Mouse (Mus musculus) embryo, embryonic 9.5 days (tissue): ENCODE data around the gene Brinp2.
A peak's percentile ranks its signal among the peaks of the same experiment; 100 is the strongest.

ENCODE experiments used
- DNase-seq: peaks from one replicate; pipeline ENCODE4 v3.0.0-alpha.2; 2017; ENCODE audit errors: extremely low spot score

The Brinp2 gene

GRCm38 (mm10) chr1:158295270-158295669, 60.9 kb downstream of the Brinp2 start:
- peak; percentile 7 for DNase-seq

GRCm38 (mm10) chr1:158285198-158285597, 70.9 kb downstream of the Brinp2 start:
- DNase-seq = no peak

GRCm38 (mm10) chr1:158283869-158284268, 72.3 kb downstream of the Brinp2 start:
- DNase-seq = no peak

GRCm38 (mm10) chr1:158272058-158272457, 84.1 kb downstream of the Brinp2 start:
- no peak for DNase-seq

GRCm38 (mm10) chr1:158267020-158267571, 89.0 kb downstream of the Brinp2 start:
- peak; percentile 67 for DNase-seq

GRCm38 (mm10) chr1:158266293-158267019, 89.7 kb downstream of the Brinp2 start:
- DNase-seq = peak; percentile 18

GRCm38 (mm10) chr1:158259516-158260235, 96.5 kb downstream of the Brinp2 start:
- DNase-seq = no peak

DNA sequence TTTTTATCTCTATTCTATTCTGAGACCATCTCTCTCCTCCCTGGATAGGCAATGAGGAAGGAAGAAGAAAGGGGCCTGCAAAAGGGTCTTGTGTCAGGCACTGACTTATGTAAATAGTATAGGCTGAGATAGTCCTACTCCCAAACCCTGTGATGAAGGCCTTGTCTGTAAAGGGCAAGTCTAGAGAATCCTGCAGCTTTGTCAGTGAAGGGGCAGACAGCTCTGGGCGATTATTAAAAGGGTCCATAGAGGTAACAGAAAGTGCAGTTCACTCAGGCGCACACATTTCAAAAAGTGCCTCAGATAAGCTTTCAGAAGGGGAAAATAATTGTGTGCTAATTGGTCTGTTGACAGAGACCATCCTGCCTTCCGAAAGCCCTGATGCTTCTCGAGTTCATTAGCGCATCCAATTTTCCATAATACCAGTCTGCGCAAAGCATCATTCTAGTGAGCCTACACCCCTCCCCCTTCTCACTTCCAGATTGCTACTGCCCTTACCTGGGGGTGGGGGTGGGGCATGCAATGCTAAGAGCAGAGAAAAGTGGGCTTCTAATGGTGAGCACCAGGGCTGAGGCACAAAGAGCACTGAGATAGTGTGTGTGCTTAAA, 97.3 kb downstream of the Brinp2 start:
- DNase-seq = no peak

DNA sequence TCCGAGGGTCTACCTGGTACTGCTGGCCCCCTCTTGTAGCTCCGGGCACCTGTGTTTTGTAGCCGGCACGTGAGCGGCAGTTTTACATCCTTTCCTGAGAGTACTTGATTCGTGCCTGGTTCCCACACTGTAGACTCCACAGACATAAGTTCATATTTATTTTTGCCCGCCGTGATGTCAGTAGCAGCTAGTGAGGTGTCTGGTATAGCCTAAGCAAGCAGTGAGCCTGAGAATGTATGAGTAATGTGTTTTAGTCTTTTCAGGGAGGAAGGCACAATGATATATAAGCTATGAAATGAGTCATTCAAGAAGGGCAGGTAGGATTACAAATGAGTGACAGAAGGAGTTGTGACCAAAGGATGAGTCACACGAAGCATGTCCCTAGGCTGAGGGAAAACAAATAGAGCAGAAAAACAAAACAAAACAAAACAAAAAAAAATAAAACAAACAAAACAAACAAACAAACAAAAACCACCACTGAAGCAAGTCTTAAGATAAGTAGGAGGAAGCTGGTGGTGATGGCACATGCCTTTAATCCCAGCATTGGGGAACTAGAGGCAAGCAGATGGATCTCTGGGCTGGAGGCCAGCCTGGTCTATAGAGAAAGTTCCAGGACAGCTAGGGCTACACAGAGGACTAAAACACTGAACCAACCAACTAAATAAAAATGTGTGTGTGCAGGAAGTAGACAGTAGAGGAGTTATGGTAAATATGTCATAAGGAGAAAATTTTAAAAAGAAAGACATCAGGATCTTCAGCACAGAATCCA, 100.0 kb downstream of the Brinp2 start:
- no peak for DNase-seq

DNA sequence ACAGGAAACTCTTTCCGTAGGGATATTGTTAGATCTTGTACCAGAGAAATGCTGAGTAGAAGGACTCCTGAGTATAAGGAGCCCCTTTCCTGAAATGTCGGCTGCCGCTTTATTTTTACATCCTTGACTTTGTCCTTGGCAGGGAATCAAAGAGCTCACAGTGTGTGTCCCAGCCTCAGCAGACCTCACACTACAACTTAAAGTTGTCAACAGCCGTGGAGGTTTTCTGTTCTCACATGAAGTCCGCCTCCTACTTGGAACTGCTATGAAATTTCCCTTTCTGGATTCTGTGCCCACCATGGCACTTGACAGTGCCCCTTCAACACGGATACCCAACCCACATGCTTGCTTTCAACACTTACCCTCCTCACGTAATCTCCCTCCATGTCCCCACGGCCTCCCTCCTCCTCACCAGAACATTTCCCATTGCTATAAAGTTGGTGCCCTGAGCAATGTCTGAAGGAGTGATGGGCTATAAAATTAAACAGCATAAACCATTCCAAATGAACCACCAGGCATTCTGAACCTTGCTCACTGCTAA, 103.4 kb downstream of the Brinp2 start:
- no peak for DNase-seq

- DNase-seq = no peak
Observed at GRCm38 (mm10) chr1:158248266-158248665, 107.9 kb downstream of the Brinp2 start.

- DNase-seq = no peak
Observed at GRCm38 (mm10) chr1:158246476-158247153, 109.5 kb downstream of the Brinp2 start.

DNA sequence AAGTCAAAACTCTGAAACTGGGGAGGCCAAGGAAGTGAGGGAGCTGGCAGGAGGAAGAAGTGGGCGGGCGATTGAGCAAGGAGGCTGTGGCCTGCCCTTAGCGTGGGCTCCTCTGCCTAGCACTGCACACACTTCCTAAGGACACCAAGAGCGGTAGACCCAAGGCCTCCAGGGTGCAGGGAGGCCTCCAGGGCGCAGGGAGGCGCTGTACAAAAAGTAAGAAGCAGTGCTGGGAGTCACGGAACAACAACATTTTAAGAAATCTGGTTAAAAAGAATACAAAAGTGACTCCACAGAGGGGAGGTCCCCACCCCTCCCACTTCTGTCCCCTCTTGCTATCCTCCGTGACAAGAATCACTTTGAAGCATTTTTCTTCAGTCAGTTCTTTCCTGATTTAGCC, 110.6 kb downstream of the Brinp2 start:
- DNase-seq = no peak

DNA sequence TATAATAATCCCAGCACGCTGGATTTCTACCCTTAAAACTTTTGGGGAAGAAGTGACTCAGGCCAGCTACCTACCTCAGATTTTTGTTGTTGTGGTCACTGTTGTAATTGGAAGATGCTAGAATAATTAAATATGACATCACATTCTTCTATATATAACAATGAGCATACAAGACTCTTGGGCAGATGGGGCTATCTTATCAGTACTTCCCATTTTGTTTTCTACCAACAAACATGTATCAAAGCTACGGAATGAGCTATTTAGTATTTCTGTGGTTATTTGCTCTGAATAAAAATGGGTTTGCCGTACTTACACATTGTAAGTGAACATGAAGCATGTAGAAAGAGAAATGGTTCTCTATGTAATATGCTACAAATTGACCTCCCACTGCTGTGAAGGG, 112.1 kb downstream of the Brinp2 start:
- DNase-seq = no peak

- no peak for DNase-seq
Observed at GRCm38 (mm10) chr1:158241848-158242556, 114.1 kb downstream of the Brinp2 start.

- DNase-seq = no peak
Observed at GRCm38 (mm10) chr1:158239841-158240240, 116.3 kb downstream of the Brinp2 start.

- no peak for DNase-seq
Observed at GRCm38 (mm10) chr1:158238722-158239121, 117.4 kb downstream of the Brinp2 start.

GRCm38 (mm10) chr1:158228687-158229224, 127.4 kb downstream of the Brinp2 start:
- DNase-seq = no peak

DNA sequence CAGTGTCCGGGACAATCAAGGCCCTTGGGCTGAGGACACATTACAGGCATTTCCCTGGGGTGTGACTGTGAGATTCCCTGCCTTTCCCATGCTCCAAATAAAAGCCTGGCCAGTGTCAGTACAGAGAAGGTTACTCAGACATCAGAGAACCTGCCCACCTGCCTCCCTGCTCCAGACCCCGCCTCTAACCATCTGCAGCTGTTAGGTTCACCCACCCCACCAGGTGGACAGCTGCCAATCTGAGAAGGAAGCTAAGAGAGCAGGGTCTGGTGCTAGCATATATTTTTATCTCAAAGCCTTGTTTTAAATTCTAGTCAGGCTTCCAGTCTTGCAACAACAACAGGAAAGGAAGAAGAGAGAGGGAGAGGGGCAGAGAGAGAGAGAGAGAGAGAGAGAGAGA, 128.9 kb downstream of the Brinp2 start:
- DNase-seq = no peak

DNA sequence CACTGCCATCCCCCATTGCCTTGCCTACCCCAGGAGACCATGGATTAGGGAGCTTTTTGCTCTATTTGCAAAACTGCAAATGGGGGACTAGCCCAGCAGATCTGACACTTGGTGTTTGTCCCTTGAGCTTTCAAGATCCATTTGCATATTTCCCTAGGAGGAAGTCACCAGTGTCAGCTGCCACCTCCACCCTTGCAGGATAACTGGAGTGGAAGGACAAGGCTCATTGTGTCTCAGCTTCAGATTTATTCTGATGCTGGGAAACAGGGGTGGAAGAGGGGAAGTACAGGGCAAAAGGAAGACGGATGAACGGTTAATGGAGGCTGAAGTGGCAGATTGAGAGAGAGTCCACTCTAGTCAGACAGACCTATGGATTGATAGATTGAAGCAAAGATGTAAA, 129.4 kb downstream of the Brinp2 start:
- DNase-seq = no peak
